Mouse (Mus musculus) cerebellum, adult 2 months (tissue): Measurements from ENCODE around the gene Gm21970. TPM values are rescaled to one million over a fixed set of nuclear protein-coding genes. Genes with fewer than 3 reads are reported as not detected.

Experiments
- DNase-seq, 2 experiments: peaks; one replicate each; pipeline ENCODE4 v3.0.0; 2021
- H3K27ac ChIP-seq: fragments of 200-500 bp; 2 replicates; pipeline ENCODE4 v1.5.1; 2012; ENCODE audit warnings: low read length, control low read depth, inconsistent platforms; ENCODE audit not compliant: insufficient read depth
- H3K27me3 ChIP-seq: fragments of 200-500 bp; 2 replicates; pipeline ENCODE4 v1.6.1; 2012; ENCODE audit warnings: inconsistent platforms, mild to moderate bottlenecking, low read length, moderate library complexity; ENCODE audit not compliant: control insufficient read depth, insufficient read depth
- H3K4me1 ChIP-seq: fragments of 200-500 bp; 2 replicates; pipeline ENCODE4 v1.6.1; 2011; ENCODE audit warnings: low read length; ENCODE audit not compliant: control insufficient read depth, insufficient read depth
- H3K4me3 ChIP-seq: fragments of 200-500 bp; replicated peaks from 2 replicates; pipeline ENCODE3; 2011; ENCODE audit warnings: mild to moderate bottlenecking, low read depth, low read length, control low read depth; ENCODE audit not compliant: insufficient read depth
- CTCF ChIP-seq: fragments of 200-500 bp; IDR thresholded peaks from 2 replicates; pipeline ENCODE4 v1.5.1; 2011; ENCODE audit warnings: low read depth, mild to moderate bottlenecking, control low read depth, low read length, moderate library complexity, borderline replicate concordance; ENCODE audit not compliant: insufficient read depth
- POLR2A ChIP-seq: fragments of 200-500 bp; IDR thresholded peaks from 2 replicates; pipeline ENCODE4 v1.6.1; 2011; ENCODE audit warnings: low read length, control low read depth, borderline replicate concordance; ENCODE audit not compliant: insufficient read depth
- WGBS: fragments of 180-500 bp; shearing (Covaris S2); methylation state at CpG from one replicate; pipeline ENCODE4 v1.1.7; 2018; 5-methylcytosine and 5-hydroxymethylcytosine counted together
- polyA plus RNA-seq: library from polyadenylated mRNA; depleted of rRNA; stranded (reverse); fragments of >200 nt; gene quantifications from 2 replicates; pipeline ENCODE4 v1.2.3, GENCODE M21; 2012

The Gm21970 gene
- polyA plus RNA-seq, 1 experiment = not detected

- DNase-seq = no peak
- no peak for TF ChIP-seq POLR2A
- Histone ChIP-seq H3K27ac (no peak overlapping the region), H3K27me3 (no peaks in the 10 kb centered on the region), H3K4me1 (no peaks in the 10 kb centered on the region), H3K4me3 (no peak overlapping the region)
- 81% methylated on average over 7 of the region's 7 CpGs for WGBS
These were observed 57.4 kb downstream of the Gm21970 start for GRCm38 (mm10) chr16:91448895-91449294.

GRCm38 (mm10) chr16:91450137-91451064, 58.9 kb downstream of the Gm21970 start:
- Histone ChIP-seq H3K27ac (no peak overlapping the region), H3K27me3 (no peaks in the 10 kb centered on the region), H3K4me1 (no peaks in the 10 kb centered on the region), H3K4me3 (no peak overlapping the region)
- TF ChIP-seq CTCF (no peak), POLR2A (no peak)
- DNase-seq = no peak
- whole genome bisulfite sequencing = 82% methylated on average over 12 of the region's 12 CpGs

- H3K27ac ChIP-seq = no peak overlapping the region
- 83% methylated on average over 2 of the region's 2 CpGs for WGBS
- no peak for DNase-seq
- TF ChIP-seq POLR2A (no peak), CTCF (no peak)
- H3K4me1 ChIP-seq = no peaks in the 10 kb centered on the region
- H3K4me3 ChIP-seq = no peak overlapping the region
- no peaks in the 10 kb centered on the region for H3K27me3 ChIP-seq
These were observed 60.4 kb downstream of the Gm21970 start for GRCm38 (mm10) chr16:91451949-91452348.

GRCm38 (mm10) chr16:91452363-91452896, 60.9 kb downstream of the Gm21970 start:
- Histone ChIP-seq H3K4me1 (no peaks in the 10 kb centered on the region), H3K4me3 (no peak overlapping the region), H3K27ac (no peak overlapping the region), H3K27me3 (no peaks in the 10 kb centered on the region)
- DNase-seq = no peak
- no peak for TF ChIP-seq CTCF
- TF ChIP-seq POLR2A = no peak
- WGBS = 59% methylated on average over 6 of the region's 6 CpGs

- Histone ChIP-seq H3K4me3 (no peak overlapping the region), H3K4me1 (no peaks in the 10 kb centered on the region), H3K27me3 (no peaks in the 10 kb centered on the region), H3K27ac (no peak overlapping the region)
- WGBS = 70% methylated on average over 4 of the region's 4 CpGs
- TF ChIP-seq POLR2A (no peak), CTCF (no peak)
- no peak for DNase-seq
These were observed 64.3 kb downstream of the Gm21970 start for GRCm38 (mm10) chr16:91455868-91456267.

GRCm38 (mm10) chr16:91458301-91458746, 66.8 kb downstream of the Gm21970 start:
- Histone ChIP-seq H3K27me3 (no peaks in the 10 kb centered on the region), H3K4me3 (no peak overlapping the region), H3K27ac (no peak overlapping the region), H3K4me1 (no peaks in the 10 kb centered on the region)
- TF ChIP-seq POLR2A = no peak
- DNase-seq = no peak
- WGBS = 80% methylated on average over 21 of the region's 21 CpGs

- Histone ChIP-seq H3K27me3 (no peaks in the 10 kb centered on the region), H3K4me3 (no peak overlapping the region), H3K4me1 (no peaks in the 10 kb centered on the region), H3K27ac (no peak overlapping the region)
- WGBS = 6% methylated on average over 5 of the region's 5 CpGs
- TF ChIP-seq POLR2A (no peak), CTCF (no peak)
- DNase-seq = no peak
These were observed 67.5 kb downstream of the Gm21970 start for GRCm38 (mm10) chr16:91458976-91459375.

- DNase-seq = no peak
- H3K4me3 ChIP-seq = no peak overlapping the region
- H3K27ac ChIP-seq = no peak overlapping the region
- H3K27me3 ChIP-seq = no peaks in the 10 kb centered on the region
- no peaks in the 10 kb centered on the region for H3K4me1 ChIP-seq
- no peak for TF ChIP-seq POLR2A
- TF ChIP-seq CTCF = no peak
- WGBS = 85% methylated on average over 3 of the region's 3 CpGs
These were observed 67.9 kb downstream of the Gm21970 start for GRCm38 (mm10) chr16:91459396-91459795.
